Mouse (Mus musculus) left cerebral cortex, adult 9 months (tissue): ENCODE results near the gene Xrcc5.

Experiments used
- DNase-seq, 2 experiments: peaks; one replicate each; pipeline ENCODE4 v3.0.0; 2022; ENCODE audit warnings: low spot score in 2 of 2

Xrcc5 gene

DNA sequence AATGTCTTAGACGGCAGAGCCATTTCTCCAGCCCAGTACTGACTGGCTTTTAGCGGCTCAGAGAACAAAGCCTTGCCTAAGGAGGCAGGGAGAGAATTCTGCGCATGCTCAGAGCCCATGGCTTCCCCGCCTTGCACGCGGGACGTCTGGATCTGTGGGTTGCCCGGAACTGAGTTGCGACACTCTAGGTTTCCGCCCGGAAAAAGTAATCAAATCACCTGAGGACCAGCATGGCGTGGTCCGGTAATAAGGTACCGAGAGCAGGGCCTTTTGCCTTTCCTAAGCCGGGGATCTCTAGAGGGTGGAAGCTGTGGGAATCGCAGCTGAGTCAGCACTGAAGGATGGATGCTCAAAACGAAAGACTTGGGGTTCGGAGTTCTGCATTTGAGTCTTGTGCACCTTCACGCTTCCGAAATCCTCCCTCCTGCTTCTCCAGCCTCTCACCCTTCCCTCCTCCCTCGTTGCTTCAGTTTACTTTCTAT lies at the start of gene Xrcc5:
Xrcc5 (plus strand) TSS at position 105 of the 482 bp plus-strand sequence.
- peak; percentile 83 to 95 for DNase-seq

DNA sequence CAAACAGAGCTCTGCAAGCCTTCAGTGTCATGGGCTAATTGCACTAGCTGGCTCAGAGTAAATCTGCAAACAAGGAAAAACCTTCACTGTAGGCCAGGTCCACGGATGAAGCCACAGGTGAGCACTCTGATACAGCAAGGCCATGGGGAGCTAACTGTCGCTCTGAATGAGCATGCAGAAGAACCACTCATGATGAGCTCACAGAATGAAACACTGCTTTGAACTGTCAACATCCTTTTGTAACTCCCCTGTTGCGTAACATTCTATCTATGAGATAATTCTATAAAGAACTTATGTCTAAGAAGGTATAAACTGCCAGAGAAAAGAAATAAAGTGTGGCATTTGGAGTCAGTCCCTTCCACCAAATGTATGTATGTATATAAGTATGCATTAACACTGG lies 44.1 kb upstream of the Xrcc5 start:
- no peak for DNase-seq

DNA sequence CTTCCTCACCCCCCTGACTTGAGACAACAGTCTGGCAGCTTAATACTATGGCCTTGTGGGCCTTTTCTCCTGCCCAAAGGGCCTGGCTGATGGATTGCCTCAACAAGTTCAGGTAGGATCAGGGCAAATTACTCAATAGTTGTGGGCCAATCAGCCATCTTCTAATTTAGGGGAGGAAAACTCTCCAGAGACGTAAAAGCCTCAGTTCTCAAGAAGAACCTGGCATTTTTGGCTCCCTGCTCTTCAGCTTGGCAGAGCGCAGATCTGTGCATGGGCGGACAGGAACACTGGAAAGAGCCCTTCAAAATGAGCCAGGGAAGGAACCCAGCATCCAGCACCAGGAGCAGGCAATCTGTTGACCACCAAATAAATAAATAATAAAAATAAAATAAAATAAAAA lies 29.1 kb upstream of the Xrcc5 start:
- no peak for DNase-seq

DNA sequence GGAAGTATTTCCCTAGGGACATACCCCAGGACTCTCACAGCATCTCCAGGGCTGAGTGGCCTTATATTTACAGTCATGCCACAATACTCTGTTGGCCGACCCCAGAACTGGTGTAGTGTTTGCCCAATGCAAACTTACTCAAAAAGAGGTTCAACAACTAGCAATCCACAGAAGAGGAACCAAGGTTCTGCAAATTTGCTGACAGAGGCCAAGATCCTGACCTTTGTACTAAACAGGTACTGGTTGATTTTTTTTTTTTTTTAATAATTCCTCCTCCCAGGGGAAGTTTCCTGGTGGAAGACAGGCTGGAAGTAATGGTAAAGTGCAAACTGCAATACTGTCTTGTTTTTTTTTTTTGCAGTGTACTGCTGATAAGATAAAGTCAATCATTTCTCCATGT lies 24.6 kb upstream of the Xrcc5 start:
- DNase-seq, result no peak

DNA sequence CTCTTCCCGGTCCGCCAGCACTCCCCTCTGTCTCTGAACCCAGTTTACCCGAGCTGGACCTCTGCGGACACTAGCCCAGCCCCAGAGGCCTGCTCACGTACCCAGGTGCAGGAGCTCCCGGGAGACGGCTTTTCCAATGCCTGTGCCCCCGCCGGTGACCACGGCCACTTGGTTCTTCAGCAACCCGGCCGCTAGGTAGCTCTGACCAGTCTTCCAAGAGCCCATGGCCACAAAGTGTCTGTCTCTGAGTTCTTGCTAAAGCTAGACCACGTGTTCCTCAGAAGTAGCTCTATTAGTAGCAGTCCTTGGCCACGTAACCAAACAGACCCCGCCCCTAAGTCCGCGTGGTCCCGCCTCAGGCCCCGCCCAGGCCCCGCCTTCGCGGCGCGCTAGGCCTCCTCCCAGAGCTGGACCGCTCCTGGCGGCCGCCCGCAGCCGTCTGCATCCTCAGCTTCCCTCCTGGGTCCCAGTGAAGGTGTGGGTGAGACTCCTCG lies 23.2 kb upstream of the Xrcc5 start, which contains the start of the genes Pecr and Tmem169:
Pecr (minus strand) TSS at position 323 of the 494 bp plus-strand sequence.
Tmem169 (plus strand) TSS at position 378 of the 494 bp plus-strand sequence.
- peak; percentile 85 to 94 for DNase-seq

DNA sequence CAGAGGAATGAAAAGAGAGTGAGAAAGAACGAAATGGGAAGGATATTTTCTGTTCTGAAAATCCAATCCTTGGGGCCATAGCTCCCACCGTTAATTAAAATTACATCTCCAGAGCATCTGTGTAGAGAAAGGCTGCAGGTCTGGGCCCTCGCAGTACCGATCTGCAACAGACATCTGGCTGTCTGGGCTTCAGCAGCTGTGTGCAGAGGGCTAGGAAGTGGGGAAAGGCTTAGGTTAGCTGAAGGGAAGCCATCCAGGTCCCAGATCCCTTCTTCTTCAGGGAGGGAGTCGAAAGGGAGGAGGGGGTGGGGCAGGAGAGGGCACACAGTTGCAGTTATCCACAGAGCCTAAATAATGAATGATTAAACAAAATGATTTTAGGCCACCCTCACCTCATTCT lies 22.7 kb upstream of the Xrcc5 start:
- peak in 1 of 2 experiments; percentile 21 for DNase-seq

DNA sequence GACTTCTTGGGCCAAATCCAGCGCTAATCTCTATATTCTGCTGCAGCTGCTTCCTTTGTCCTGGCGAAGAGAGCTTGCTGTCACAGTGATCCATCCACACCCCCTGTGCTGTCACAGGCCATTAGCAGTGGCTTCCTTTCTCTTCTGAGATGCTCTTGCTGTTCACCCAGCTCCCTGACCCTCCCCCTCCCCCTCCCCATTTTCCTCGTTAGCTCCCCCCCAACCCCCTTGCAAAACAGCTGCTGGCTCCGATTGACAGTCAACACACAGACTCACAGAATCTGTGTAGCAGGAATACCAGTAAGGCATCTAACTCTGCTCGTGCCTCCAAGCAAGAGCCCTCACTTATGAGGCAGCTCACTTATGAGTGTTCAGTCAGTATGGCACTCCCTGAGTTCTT lies 20.3 kb upstream of the Xrcc5 start:
- no peak for DNase-seq

DNA sequence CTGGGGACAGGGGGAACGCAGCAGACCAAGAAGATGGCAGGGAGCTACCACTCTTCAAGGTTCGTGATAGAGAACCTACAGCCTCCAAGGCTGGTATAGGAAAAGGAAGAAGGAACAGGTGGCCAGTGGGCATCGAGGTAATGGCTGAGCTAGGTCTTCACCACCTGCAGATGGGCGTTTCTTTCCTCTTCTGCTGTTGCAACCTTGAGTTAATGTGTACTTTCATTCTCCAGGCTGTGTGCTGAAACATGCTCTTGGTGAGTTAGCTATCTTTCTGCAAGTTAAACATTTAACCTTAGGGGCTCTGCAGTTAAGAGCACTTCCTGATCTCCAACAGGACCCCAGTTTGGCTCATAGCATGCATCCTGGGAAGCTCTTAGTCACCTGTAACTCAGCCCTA lies 19.3 kb upstream of the Xrcc5 start:
- DNase-seq, result no peak

DNA sequence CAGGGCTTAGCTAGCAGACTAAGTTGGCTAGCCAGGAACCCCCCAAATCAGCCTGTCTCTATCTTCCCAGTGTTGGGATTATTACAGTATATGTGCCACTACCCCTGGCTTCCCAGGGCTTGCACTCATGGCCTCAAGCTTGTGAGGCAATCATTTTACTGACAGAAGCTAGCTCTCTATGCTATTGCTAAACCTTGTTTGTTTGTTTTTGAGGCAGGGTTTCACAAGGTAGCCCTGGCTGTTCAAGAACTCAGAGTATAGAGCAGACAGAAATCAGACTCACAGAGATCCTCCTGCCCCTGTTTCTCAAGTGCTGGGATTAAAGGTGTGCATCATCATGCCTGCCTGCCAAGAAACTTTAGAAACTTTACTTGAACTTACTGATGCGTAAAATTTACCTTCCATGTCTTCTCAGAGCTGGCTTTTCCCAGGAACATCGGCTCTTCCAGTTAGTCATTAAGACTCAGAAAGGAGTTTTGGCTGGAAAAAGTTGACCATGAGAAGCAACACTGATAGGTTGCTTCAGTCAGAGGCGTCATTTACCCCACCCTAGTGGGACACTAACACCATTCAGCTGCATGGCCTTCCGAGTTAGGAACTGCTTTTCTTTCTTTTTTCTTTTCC lies 18.6 kb upstream of the Xrcc5 start:
- DNase-seq, result no peak

DNA sequence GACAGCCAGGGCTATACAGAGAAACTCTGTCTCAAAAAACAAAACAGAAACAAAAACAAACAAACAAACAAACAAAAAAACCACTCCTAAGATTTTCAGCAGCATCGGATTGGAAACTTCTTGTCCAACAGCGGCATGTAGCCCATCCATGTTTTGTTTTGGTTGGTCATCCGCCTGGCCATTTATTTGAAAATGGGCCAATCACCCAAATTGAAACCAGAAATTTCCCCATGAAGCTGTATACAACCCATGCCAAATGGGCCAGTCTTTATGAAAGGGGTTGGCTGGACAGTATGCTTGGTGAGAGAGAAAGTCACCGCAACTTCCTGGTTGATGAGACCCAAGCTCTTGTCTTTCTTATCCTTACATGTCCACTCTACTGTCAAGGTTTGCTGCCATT lies 16.3 kb upstream of the Xrcc5 start:
- no peak for DNase-seq

DNA sequence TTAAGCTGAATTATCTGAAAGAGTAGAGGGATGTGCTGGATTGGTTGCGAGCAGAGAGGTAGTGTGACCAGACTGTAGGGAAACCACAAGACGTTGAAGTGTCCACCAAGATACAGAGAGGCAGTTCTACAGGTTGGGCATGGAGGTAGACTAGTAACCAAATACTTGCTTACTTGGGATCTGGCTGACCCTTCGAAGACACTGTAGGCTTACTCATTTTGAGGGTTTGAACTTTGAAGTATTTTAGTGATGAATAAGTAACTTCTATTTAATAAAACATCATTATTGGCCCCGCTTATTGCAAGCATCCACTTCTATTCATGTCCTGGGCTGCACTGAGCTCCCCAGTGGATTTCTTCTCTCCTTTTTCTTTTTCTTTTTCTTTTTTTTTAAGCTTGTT lies 15.8 kb upstream of the Xrcc5 start:
- DNase-seq, result no peak

DNA sequence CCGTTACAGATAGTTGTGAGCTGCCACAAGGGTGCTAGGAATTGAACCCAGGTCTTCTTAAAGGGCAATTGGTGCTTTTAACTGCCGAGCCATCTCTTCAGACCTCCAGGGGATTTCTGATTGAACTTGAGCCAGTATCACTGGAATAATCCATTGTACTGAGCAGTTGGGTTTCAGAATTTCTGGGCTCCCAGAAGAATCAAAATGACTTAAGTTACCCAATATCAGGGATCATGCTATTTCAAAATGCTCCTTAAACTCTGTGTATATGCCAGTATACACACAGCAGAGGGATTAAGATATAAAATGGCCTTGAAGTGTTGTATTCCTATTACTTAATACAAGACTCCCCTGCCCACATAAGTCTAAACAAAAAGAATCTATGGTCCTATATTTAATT lies 15.3 kb upstream of the Xrcc5 start:
- no peak for DNase-seq

DNA sequence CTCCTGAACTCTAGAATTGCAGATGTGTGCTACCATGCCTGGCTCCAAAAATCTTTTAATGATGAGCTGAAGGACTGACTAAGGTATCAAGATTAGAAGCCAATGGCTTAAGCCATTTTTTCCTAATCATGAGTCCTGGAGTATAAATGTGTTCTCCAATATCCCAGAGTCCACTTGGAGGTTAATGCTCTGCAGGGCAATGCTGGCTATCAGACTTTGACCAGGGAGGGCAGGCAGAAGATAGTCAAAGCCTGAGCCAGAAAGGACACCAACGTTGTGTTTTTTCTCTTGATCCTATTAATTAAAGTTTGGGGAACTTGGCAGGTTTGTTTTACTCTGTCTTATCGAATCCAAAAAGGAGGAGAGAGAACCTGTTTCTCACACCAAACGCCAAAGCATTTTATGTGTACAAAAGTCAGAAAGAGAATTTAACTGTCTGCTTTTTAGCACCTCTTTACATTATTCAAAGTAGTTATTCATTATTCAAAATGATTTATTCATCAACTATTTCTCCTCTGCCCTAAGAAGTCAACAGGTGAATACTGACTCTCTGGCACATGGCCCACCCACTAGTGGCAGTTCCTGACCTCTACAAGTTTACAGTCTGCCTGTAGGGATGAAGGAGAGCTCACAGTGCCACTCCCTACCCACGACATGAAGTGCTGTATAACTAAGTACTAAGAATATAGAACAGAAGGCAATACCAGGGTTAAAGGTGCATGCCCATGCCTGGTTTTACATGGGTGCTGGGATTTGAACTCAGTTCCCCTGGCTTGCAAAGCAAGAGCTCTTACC lies 13.2 kb upstream of the Xrcc5 start:
- DNase-seq, result no peak

DNA sequence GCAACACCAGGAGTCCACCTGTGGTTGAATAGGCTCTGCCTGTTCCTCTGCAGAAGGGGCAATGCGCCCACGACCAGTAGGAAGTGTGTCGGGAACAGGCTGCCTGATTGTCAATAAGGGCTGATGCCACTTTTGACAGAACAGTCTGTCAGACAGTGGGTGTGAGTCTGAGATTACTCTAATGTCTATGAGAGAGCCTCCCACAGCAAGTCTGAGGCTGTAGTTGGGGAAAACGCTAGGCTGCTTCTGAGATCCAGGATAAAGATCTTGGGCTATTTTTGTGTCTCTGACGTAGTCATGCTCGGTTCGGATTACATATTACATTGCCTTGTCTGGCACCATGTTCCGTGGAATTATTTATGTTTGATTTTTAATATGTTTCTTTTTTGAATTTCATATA lies 11.5 kb upstream of the Xrcc5 start:
- no peak for DNase-seq

DNA sequence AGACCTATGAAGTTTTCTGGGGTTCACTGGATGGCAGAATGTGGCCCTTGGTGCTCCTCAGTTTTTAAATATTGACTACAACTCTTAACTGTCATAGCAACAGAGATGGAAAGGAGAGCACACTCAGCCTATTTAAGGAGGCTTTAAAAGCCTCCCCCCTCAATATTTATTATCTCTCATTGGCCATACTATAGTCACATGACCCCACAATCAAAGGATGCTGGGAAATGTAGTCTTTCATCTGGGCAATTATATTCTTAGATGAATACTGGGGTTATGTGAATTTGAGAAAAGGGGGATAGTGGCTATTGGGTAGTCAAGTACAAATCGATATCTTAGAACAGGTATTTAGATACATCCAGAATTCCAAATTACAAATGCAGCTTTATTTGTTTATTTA lies 5.4 kb upstream of the Xrcc5 start:
- no peak for DNase-seq

DNA sequence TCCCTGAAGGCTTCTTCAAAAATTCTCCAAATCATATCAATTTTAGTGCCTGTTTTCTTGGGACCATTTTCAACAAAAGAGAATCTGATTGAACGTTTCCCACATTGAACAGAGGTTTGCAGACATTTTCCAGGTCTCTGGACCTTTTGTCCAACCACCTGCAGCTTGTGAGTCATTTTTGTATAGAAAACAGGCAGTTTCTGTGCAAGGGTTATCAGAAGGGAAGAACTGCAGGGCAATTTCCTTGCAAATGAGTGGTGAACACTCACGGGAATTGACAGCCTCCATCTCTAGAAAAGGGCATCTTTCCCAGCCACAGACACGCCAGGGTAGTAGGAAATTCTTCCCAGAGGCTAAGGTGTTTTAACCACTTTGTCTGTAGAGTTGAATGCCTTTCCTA lies 980 bp upstream of the Xrcc5 start:
- no peak for DNase-seq

DNA sequence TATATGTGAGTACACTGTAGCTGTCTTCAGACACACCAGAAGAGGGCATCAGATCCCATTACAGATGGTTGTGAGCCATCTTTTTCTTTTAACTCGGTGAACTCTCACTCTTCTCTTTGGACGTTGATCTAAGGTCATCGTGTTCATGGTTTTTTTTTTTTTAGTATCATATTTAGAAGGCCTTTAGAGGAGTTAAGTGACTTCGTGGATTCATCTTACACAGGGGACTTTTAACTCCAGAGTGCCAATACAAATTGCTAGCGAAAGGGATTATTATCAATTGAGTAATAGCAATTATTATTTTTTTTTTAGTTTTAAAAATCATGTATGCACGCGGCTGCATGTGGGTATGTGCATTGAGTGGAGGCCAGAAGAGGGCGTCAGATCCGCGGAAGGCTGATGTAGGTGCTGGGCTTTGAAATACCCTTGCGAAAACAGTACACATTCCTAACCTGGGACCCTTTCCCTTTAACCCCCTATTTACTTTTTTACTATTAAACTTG lies 491 bp upstream of the Xrcc5 start:
- DNase-seq, result no peak

DNA sequence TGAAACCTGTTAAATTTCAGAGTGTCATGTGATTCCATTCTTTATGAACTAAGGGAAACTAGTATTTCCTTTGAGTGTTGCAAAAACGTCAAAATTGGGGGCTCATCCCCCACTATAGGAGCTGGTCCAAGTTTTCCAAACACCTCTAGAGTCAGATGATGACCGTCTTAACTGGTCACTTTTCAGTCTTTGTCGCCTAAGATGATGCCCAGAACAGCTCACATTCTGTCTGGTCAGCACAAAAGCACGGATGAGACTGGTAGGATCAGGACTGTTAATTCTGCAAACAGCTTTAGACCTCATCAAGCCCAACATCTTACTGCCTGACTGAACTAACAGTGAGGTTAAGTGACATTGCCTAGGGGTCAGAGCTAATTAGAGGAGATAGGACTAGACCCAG lies 1.7 kb downstream of the Xrcc5 start:
- DNase-seq, result no peak

DNA sequence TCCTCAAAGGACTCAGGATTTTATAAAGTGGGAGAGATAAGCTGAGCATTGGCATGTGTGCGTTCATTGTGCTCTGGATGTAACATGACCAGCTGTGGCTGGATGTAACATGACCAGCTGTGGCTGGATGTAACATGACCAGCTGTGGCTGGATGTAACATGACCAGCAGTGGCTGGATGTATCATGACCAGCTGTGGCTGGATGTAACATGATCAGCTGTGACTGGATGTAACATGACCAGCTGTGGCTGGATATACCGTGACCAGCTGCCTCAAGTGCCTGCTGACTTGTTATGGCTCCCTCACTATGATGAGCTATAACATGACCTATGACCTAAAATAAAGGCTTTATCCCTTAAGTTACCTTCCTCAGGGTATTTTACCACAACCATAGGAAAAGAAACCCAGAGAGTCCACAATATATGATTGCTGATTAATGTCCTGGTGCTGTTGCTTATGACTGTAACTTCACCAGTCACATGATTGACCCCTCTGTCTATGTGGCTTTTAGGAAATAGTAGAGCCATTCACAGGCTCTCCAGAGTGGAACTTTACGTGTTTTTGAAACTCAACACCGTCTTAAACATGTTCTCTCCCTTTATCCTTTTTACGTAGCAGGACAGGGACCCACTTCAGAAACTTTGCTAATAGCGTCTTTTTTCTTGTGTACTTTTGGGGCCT lies 2.7 kb downstream of the Xrcc5 start:
- DNase-seq, result no peak

DNA sequence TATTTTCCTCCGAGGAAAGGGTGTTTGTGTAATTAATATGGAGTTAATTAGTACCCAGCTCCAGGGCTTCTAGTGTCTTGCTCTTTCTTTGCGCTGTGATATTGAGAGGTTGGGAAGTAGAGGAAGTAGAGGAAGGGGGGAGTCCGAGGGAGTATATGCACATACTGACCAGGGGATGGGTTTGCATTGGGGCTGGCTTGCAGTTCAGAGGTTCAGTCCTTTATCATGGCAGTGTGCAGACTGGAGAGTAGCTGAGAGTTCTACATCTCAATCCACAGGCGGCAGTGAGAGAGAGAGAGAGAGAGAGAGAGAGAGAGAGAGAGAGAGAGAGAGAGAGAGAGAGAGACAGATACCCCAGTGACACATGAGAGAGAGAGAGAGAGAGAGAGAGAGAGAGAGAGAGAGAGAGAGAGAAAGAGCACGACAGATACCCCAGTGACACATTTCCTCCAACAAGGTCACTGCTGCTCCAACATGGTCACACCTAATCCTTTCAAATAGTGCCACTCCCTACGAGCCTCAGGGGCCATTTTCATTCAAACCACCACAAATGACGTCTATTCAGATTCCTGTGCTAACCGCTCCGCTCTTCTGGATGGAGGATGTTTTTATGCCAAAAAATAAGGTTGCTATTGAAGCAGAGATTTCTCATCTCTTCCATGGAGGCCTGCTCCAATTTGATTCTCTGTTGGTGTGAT lies 5.6 kb downstream of the Xrcc5 start:
- DNase-seq, result no peak

DNA sequence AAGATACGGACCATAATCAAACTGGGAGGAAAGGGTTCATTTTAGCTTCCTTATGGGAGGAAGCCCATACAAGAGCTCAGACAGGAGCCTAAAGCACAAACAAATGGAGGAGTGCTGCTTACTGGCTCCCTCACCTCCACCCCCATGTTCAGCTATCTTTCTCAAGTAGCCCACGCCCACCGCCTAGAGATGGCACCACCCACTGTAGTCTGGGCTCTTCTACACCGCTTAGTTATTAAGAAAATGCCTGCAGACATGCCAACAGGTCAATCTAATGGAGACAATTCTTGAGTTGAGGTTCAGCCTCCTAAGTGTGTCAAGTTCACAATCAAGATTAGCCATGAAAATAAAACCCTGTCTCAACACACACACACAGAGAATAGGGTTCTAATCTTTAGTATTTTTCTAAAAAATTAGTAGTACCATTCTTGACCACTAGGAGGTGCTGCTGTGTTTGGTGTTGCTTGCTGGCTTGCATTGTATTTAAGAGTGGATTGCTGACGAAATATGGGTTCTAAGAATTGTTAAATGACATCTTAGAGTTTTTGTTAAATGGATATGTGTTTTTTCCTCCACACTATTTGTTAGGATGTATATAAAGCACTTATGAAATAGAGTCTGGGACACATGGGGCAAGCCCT lies 6.3 kb downstream of the Xrcc5 start:
- no peak for DNase-seq
